Mouse (Mus musculus): ENCODE measurements around the gene Kcnk10. TPM values are rescaled to one million over a fixed set of nuclear protein-coding genes. Genes with fewer than 3 reads are reported as not detected.

Kcnk10 gene
- total RNA-seq, 1 experiment from 2014 or later = 5.3 TPM

GRCm38 (mm10) chr12:98573317-98574270 is 4.5 kb downstream of the Kcnk10 start:
- ATAC-seq (replicated peaks; ENCODE audit: insufficient number of reproducible peaks, low FRiP score, low TSS enrichment, poor library complexity, severe bottlenecking) = no peak

GRCm38 (mm10) chr12:98571896-98572680 is 6.0 kb downstream of the Kcnk10 start:
- ATAC-seq (replicated peaks; ENCODE audit: insufficient number of reproducible peaks, low FRiP score, low TSS enrichment, poor library complexity, severe bottlenecking) = no peak

- ATAC-seq (replicated peaks; ENCODE audit: insufficient number of reproducible peaks, low FRiP score, low TSS enrichment, poor library complexity, severe bottlenecking) = no peak
Measured at GRCm38 (mm10) chr12:98569380-98569779, 8.7 kb downstream of the Kcnk10 start.

GRCm38 (mm10) chr12:98567877-98568276 is 10.2 kb downstream of the Kcnk10 start:
- ATAC-seq (replicated peaks; ENCODE audit: insufficient number of reproducible peaks, low FRiP score, low TSS enrichment, poor library complexity, severe bottlenecking) = no peak

GRCm38 (mm10) chr12:98564383-98564782 is 13.7 kb downstream of the Kcnk10 start:
- no peak for ATAC-seq (replicated peaks; ENCODE audit: insufficient number of reproducible peaks, low FRiP score, low TSS enrichment, poor library complexity, severe bottlenecking)

- ATAC-seq (replicated peaks; ENCODE audit: insufficient number of reproducible peaks, low FRiP score, low TSS enrichment, poor library complexity, severe bottlenecking) = no peak
Measured at GRCm38 (mm10) chr12:98563261-98563660, 14.8 kb downstream of the Kcnk10 start.

GRCm38 (mm10) chr12:98562341-98562977 is 15.7 kb downstream of the Kcnk10 start:
- ATAC-seq (replicated peaks; ENCODE audit: insufficient number of reproducible peaks, low FRiP score, low TSS enrichment, poor library complexity, severe bottlenecking) = no peak

GRCm38 (mm10) chr12:98560038-98560437 is 18.1 kb downstream of the Kcnk10 start:
- no peak for ATAC-seq (replicated peaks; ENCODE audit: insufficient number of reproducible peaks, low FRiP score, low TSS enrichment, poor library complexity, severe bottlenecking)

- ATAC-seq (replicated peaks; ENCODE audit: insufficient number of reproducible peaks, low FRiP score, low TSS enrichment, poor library complexity, severe bottlenecking) = no peak
Measured at GRCm38 (mm10) chr12:98557013-98557677, 21.0 kb downstream of the Kcnk10 start.

GRCm38 (mm10) chr12:98549981-98550380 is 28.1 kb downstream of the Kcnk10 start:
- ATAC-seq (replicated peaks; ENCODE audit: insufficient number of reproducible peaks, low FRiP score, low TSS enrichment, poor library complexity, severe bottlenecking) = no peak

GRCm38 (mm10) chr12:98548141-98548540 is 30.0 kb downstream of the Kcnk10 start:
- ATAC-seq (replicated peaks; ENCODE audit: insufficient number of reproducible peaks, low FRiP score, low TSS enrichment, poor library complexity, severe bottlenecking) = no peak

- no peak for ATAC-seq (replicated peaks; ENCODE audit: insufficient number of reproducible peaks, low FRiP score, low TSS enrichment, poor library complexity, severe bottlenecking)
Measured at GRCm38 (mm10) chr12:98545875-98546274, 32.2 kb downstream of the Kcnk10 start.

- ATAC-seq (replicated peaks; ENCODE audit: insufficient number of reproducible peaks, low FRiP score, low TSS enrichment, poor library complexity, severe bottlenecking) = no peak
Measured at GRCm38 (mm10) chr12:98545251-98545560, 32.9 kb downstream of the Kcnk10 start.

- no peak for ATAC-seq (replicated peaks; ENCODE audit: insufficient number of reproducible peaks, low FRiP score, low TSS enrichment, poor library complexity, severe bottlenecking)
Measured at GRCm38 (mm10) chr12:98544545-98545250, 33.4 kb downstream of the Kcnk10 start.

- no peak for ATAC-seq (replicated peaks; ENCODE audit: insufficient number of reproducible peaks, low FRiP score, low TSS enrichment, poor library complexity, severe bottlenecking)
Measured at GRCm38 (mm10) chr12:98536760-98537159, 41.4 kb downstream of the Kcnk10 start.

- no peak for ATAC-seq (replicated peaks; ENCODE audit: insufficient number of reproducible peaks, low FRiP score, low TSS enrichment, poor library complexity, severe bottlenecking)
Measured at GRCm38 (mm10) chr12:98536036-98536435, 42.1 kb downstream of the Kcnk10 start.

- ATAC-seq (replicated peaks; ENCODE audit: insufficient number of reproducible peaks, low FRiP score, low TSS enrichment, poor library complexity, severe bottlenecking) = no peak
Measured at GRCm38 (mm10) chr12:98535494-98535901, 42.6 kb downstream of the Kcnk10 start.

GRCm38 (mm10) chr12:98528635-98529034 is 49.5 kb downstream of the Kcnk10 start:
- no peak for ATAC-seq (replicated peaks; ENCODE audit: insufficient number of reproducible peaks, low FRiP score, low TSS enrichment, poor library complexity, severe bottlenecking)
